Mouse (Mus musculus) left cerebral cortex, adult 2 months (tissue): ENCODE results near the gene Coq10a. TPM values are rescaled to one million over a fixed set of nuclear protein-coding genes. Genes with fewer than 3 reads are reported as not detected.

ENCODE experiments used
- DNase-seq, 2 experiments: peaks; one replicate each; pipeline ENCODE4 v3.0.0; 2021 to 2022; ENCODE audit warnings: low spot score in 2 of 2, mixed read lengths in 1 of 2; ENCODE audit errors: extremely low spot score in 1 of 2
- H3K27ac ChIP-seq: fragments of 200-600 bp; 2 replicates; pipeline ENCODE4 v1.8.1; 2022
- H3K4me3 ChIP-seq: fragments of 200-600 bp; 2 replicates; pipeline ENCODE4 v1.8.1; 2022
- CTCF ChIP-seq: fragments of 200-600 bp; IDR thresholded peaks from 2 replicates; pipeline ENCODE4 v1.8.1; 2022; ENCODE audit warnings: antibody characterized with exemption, mild to moderate bottlenecking, moderate library complexity
- intact Hi-C: fragments of 180-260 bp; cut with DNase I; formaldehyde crosslinking; loops from one replicate; pipeline ENCODE4 v1.15.1; 2025
- long read RNA-seq, 2 experiments: library from polyadenylated mRNA; stranded (forward); transcript quantifications; one replicate each; pipeline ENCODE4 v2.0.0; 2021; ENCODE audit warnings: borderline mapping rate in 2 of 2
- total RNA-seq, 2 experiments: library from RNA; stranded (reverse); gene quantifications; 2 replicates each; pipeline ENCODE4 v1.2.3; 2021

Gene Coq10a
- 10 to 100 TPM; 53.0 to 54.6 TPM for total RNA-seq
- long read RNA-seq, experiment 1, transcript Coq10a-205 (5 exons, 1,307 nt) = minor isoform, 8 of 56 reads
- long read RNA-seq, experiment 1, transcript Coq10a-207 (5 exons, 1,434 nt) = major isoform, 25 of 56 reads
- long read RNA-seq, experiment 1, partial matches to known transcripts = 7 of 56 reads
- long read RNA-seq, experiment 1, other reads (novel, unspliced or antisense) = 16 of 56 reads
- long read RNA-seq, experiment 2, transcript Coq10a-207 (5 exons, 1,434 nt) = major isoform, 22 of 43 reads
- long read RNA-seq, experiment 2, transcript Coq10a-205 (5 exons, 1,307 nt) = minor isoform, 6 of 43 reads
- long read RNA-seq, experiment 2, partial matches to known transcripts = 2 of 43 reads
- long read RNA-seq, experiment 2, other reads (novel, unspliced or antisense) = 13 of 43 reads

DNA sequence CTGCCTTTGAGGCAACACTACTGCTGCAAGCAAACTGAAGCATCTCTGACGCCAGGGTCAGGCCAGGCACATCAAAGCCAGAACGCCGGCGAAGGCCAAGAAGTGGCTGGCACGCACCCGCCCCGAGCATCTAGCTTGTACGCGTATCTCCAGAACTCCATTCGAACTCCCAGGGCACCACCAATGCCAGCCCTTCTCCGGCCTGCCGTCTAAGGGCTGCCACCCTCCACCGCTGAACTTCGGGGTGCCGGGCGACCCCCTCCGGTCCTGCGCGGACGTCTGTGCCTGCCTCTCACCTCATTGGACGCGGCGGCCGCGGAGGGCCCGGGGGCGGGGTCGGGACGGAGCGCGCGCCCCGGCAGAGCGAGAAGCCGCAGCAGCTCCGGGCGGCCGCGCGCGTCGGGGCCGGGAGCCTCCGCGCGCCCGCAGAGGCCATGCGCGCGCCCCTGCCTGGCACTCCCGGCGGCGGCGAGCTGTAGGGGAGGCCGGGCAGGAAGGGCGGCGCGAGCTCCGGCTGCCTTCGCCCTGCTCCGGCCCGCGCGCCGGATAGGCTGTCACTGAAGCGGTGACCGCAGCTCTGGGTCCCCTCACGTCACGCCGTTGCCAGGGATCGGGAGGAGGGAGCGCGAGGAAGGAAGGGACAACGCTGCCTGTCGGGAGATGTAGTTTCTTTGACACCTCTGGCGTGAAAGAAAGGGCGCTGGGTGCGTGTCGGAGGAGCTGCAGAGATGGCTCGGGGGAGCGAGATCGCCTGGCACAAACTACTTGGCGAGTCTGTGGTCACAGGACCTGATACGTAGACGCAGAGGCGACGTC is at the start of gene Coq10a:
TSS of gene Coq10a (minus strand) at position 596 of the 816 bp plus-strand sequence.
- H3K27ac ChIP-seq = peak within 1 kb of the TSS; percentile 89
- DNase-seq = peak; percentile 91
- H3K4me3 ChIP-seq = peak within 1 kb of the TSS; percentile 80
- TF ChIP-seq CTCF = no peak
- intact Hi-C loops = loop anchor here (2.0 kb wide), 2 partner anchors 30 to 40 kb away; no protein-coding TSS in a partner anchor

DNA sequence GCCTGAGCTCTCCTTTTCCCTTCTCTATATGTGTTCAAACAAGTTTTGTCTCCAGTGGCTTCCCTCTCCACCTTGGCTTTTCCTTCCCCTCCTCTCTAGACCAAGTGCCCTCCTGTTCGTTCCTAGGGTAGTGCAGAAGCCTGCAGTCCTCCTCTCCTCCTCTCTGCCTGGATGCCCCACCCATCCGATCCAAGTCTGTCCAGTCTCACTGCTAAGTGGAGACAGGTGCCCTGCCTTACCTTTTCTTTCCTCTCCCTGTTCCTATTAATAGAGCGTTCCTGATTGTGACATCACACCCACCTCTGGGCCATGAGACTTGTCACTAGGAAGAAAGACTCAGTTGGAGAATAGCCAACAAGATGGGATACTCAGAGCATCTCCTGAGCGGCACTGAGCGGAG is 46.1 kb upstream of the Coq10a start:
- no peak for DNase-seq
- intact Hi-C loops = no loop called here
- TF ChIP-seq CTCF = no peak
- no peak overlapping the region for H3K27ac ChIP-seq
- no peak overlapping the region for H3K4me3 ChIP-seq

DNA sequence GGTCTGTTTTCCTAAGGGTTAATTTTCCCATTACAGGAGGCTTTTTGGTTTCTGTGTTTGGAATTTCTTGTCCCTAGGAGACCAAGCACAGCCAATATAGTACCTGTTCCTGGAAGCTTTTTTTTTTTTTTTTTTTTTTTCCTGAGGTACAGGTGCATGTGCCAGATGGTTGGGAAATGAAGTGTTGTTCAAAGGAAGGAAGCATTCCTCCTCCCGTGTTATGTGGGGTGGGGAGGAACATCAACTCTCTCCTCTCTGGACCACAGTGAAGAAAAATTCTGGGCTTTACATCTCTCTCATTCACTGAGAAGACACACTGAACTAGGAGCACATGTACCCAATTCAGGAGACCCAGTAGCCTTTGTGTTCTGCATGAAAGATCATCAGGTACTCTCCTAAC is 44.3 kb upstream of the Coq10a start:
- TF ChIP-seq CTCF = no peak
- no peak for DNase-seq
- intact Hi-C loops = no loop called here
- Histone ChIP-seq H3K4me3 (no peak overlapping the region; the same call in 1 of the 2 replicates), H3K27ac (no peak overlapping the region)

- TF ChIP-seq CTCF = no peak
- intact Hi-C loops = no loop called here
- no peak for DNase-seq
- H3K27ac ChIP-seq = peak overlapping the region; percentile 95
- H3K4me3 ChIP-seq = peak overlapping the region; percentile 91
Measured at GRCm38 (mm10) chr10:128412558-128412957, 43.8 kb upstream of the Coq10a start.

DNA sequence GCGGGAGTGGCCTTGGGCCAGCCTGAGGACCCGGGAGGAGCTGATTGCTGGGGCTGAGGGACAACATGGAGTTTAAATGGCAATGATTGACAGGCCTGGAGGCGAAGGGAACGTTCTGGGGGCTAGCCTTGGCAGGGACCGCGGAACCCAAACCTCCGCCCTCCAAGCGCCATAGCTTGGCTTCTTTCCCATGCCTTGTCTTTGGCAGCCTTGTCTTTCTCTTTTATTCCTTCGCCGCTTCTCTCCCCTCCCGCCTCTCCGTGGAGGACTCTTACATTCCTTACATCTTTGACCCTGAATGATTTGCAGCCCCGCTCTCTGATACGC is 43.2 kb upstream of the Coq10a start:
- TF ChIP-seq CTCF = no peak
- intact Hi-C loops = no loop called here
- no peak for DNase-seq

GRCm38 (mm10) chr10:128411211-128412054 is 42.6 kb upstream of the Coq10a start, which contains the start of the genes Nabp2 and Rnf41:
Nabp2 (minus strand) TSS chr10:128411492.
Rnf41 (plus strand) TSS chr10:128411657.
- intact Hi-C loops = no loop called here
- H3K4me3 ChIP-seq = peak within 1 kb of the TSS; percentile 91
- peak; percentile 94 to 96 for DNase-seq
- H3K27ac ChIP-seq = peak within 1 kb of the TSS; percentile 95
- TF ChIP-seq CTCF = no peak

More for the DNA sequence above, 43.2 kb upstream of the Coq10a start:
- H3K27ac ChIP-seq = peak overlapping the region; percentile 95
- peak overlapping the region; percentile 91 for H3K4me3 ChIP-seq

GRCm38 (mm10) chr10:128410560-128410845 is 41.7 kb upstream of the Coq10a start:
- DNase-seq = no peak
- peak overlapping the region; percentile 91 for H3K4me3 ChIP-seq
- H3K27ac ChIP-seq = peak overlapping the region; percentile 95
- intact Hi-C loops = no loop called here
- TF ChIP-seq CTCF = no peak

GRCm38 (mm10) chr10:128409692-128410559 is 41.1 kb upstream of the Coq10a start:
- peak overlapping the region; percentile 86 for H3K4me3 ChIP-seq
- intact Hi-C loops = loop anchor here (1.0 to 2.0 kb wide), 3 partner anchors 31 to 49 kb away; partner anchors contain the start of genes Coq10a and Smarcc2
- peak overlapping the region; percentile 95 for H3K27ac ChIP-seq
- peak; percentile 96 to 97 for DNase-seq
- peak; percentile 81 for TF ChIP-seq CTCF

DNA sequence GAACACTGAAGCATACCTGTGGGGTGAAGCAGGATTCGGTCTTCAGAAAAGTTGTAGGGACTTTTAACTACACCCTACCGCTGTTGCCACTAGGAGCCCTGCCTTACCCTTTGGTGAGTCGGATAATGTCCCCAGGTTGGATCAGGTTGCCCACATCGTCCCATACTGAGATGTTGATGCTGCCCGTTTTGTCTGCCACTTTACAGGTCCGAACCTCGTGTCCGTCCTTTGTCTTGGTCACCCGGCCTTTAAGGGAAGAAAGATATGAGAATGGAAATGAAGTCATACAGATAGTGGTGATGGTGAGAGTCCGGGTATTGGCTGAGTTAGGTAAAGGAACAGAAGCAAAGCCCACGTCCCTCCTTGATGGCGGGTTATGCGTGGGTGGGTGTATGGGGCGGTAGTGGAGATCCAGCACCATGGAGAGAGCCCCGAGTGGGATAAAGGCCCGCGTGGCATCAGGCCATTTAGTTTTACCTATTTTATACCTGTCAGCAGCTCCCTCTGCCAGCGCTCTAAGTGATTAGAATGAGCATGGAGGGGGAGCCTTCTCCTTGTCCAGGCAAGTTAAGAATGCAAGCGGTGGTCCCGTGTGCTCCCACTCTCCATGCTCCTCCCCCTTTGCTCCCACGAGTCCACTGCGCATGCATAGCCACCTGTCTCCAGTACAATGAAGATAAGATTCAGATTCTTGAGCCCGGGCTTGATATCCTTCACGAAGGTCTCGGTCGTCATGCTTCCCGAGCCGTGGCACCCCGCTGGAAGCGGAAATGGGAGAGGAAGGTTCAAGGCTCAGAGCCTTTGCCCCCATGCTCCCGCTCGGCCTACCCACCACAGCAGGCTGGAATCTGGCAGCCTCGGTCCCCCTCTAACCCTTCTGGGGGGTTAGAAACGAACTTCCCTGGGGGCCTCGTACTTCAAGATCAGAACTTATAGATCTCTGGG is 40.1 kb upstream of the Coq10a start:
- no peak for TF ChIP-seq CTCF
- peak overlapping the region; percentile 95 for H3K27ac ChIP-seq
- intact Hi-C loops = loop anchor here (1.0 to 2.0 kb wide), 3 partner anchors 30 to 50 kb away; partner anchors contain the start of genes Coq10a and Smarcc2
- H3K4me3 ChIP-seq = peak overlapping the region; percentile 86
- DNase-seq = peak in 1 of 2 experiments; percentile 45

GRCm38 (mm10) chr10:128403931-128404330 is 35.1 kb upstream of the Coq10a start:
- intact Hi-C loops = no loop called here
- no peak for DNase-seq
- TF ChIP-seq CTCF = no peak
- no peak overlapping the region for H3K27ac ChIP-seq
- no peak overlapping the region for H3K4me3 ChIP-seq
